Mouse (Mus musculus): ENCODE measurements around the gene Bub1.

DNA sequence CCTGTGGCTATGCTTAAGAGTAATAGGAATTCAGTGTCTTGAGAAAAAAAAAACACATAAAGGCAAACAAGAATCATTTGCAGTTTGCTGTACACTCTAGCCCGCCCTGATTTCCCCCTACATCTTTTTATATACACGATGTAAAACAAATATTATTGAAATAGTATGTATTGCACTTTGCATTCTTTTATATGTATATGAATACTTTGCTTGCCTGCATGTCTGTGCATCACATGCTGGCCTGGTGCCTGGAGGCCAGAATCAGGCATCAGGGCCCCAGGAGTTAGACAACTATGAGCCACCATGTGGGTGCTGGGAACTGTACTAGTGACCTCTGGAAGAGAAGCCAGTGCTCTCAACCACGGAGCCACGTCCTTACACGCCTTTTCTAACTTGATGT lies 44.4 kb downstream of the Bub1 start:
- TF ChIP-seq CTCF (IDR thresholded peaks at IDR 0.05) (no peak), EP300 (IDR thresholded peaks at IDR 0.05) (no peak)
